Mouse (Mus musculus): ENCODE results near the gene Ctnnbl1.

DNA sequence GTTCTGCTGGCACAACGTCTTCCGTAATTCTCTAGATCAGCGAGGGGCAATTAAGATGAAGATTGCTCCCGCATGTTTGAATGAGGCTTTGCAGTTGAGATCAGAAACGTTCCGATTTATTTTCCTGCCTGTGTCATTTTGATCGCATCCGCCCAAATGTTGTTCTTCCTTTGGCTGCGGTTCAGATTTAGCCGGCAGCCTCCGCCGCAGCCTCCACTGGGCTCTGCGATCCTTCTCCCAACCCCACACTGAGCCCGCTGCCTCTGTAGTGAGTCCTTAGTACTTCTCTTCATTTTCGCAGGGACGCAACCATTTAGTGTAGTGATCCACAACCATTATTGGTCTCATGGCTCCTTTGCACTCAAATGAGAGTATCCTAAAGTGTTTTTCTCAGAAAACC lies 46.0 kb downstream of the Ctnnbl1 start:
- TF ChIP-seq CTCF (IDR thresholded peaks at IDR 0.05; ENCODE audit: insufficient read depth, low read length) (no peak), POLR2A (IDR thresholded peaks at IDR 0.05; ENCODE audit: borderline replicate concordance, extremely low read depth, low read depth, low read length) (no peak)

All from lung, adult 2 months (tissue).